Mouse (Mus musculus) adrenal gland, postnatal 36 days (tissue): ENCODE results near the gene Hspb1. TPM values are rescaled to one million over a fixed set of nuclear protein-coding genes. Genes with fewer than 3 reads are reported as not detected.

Experiments
- DNase-seq, 2 experiments: peaks; one replicate each; pipeline ENCODE4 v3.0.0; 2021; ENCODE audit warnings: mixed read lengths in 1 of 2
- long read RNA-seq, 2 experiments: library from polyadenylated mRNA; stranded (forward); transcript quantifications; one replicate each; pipeline ENCODE4 v2.0.0; 2021; ENCODE audit warnings: borderline sequencing depth in 2 of 2
- total RNA-seq, 2 experiments: library from RNA; stranded (reverse); gene quantifications; 2 replicates each; pipeline ENCODE4 v1.2.3; 2021

Hspb1 gene
- 100 to 1,000 TPM in 1 of 2 experiments, 10 to 100 TPM in 1; 85.2 to 330 TPM for total RNA-seq
- long read RNA-seq, experiment 1, transcript Hspb1-201 (3 exons, 903 nt) = major isoform, 147 of 159 reads
- long read RNA-seq, experiment 1, partial matches to known transcripts = 0 of 159 reads
- long read RNA-seq, experiment 1, other reads (novel, unspliced or antisense) = 12 of 159 reads
- long read RNA-seq, experiment 2, transcript Hspb1-201 (3 exons, 903 nt) = major isoform, 257 of 260 reads
- long read RNA-seq, experiment 2, partial matches to known transcripts = 0 of 260 reads
- long read RNA-seq, experiment 2, other reads (novel, unspliced or antisense) = 3 of 260 reads

DNA sequence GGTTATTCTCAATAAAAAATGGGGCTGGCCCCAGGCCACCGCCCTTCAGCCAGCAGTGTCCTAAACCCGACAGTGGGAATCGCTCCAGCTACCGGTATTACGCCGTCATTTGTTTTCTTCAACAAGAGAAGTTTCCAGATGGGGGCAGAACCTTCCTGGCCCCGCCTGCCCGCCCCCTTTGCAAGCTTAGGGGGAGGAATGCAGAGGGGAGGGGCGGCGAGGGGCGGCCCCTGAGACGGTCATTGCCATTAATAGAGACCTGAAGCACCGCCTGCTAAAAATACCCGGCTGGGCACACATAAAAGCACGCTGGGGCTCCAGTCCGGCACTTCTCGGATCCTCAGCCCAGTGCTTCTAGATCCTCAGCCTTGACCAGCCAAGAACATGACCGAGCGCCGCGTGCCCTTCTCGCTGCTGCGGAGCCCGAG lies at the start of gene Hspb1:
Gene Hspb1, plus strand, starts transcription at position 245 of the 428 bp plus-strand sequence.
- DNase-seq = peak; percentile 86 to 92

DNA sequence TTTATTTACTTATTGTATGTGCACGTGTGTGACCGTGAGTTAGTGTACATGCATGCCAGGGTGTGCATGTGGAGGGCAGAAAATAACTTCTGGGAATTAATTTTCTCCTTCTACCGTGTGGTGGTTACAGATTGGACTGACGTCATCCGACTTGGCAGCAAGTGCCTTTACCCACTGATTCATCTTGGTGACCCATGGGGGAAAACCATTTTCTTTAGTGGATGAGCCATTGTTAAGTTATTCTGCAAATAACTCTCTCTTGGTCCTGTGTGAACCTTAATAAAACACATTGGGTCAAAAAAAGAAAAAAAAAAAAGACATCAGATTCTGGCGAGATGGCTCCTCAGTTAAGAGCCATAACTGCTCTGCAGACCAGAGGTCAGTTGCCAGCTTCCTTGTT lies 46.1 kb upstream of the Hspb1 start:
- DNase-seq = no peak

DNA sequence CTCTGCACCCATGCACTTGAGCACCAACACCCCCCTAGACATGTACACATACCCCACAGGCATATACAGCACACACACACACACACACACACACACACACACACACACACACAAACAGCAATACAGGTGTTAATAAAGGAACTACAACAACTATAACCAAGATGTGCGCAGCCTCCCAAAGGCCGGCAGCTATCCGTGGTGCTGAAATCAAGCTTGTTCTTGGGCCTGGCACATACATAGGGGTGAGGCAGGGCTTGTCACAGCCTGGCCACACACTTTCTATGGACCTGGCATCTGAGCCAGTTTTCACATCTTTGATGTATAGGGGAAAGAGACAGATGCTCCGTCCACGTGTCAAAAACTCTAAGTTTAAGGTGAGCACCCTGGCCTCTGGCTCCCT lies 44.3 kb upstream of the Hspb1 start:
- DNase-seq = peak; percentile 67 to 78

DNA sequence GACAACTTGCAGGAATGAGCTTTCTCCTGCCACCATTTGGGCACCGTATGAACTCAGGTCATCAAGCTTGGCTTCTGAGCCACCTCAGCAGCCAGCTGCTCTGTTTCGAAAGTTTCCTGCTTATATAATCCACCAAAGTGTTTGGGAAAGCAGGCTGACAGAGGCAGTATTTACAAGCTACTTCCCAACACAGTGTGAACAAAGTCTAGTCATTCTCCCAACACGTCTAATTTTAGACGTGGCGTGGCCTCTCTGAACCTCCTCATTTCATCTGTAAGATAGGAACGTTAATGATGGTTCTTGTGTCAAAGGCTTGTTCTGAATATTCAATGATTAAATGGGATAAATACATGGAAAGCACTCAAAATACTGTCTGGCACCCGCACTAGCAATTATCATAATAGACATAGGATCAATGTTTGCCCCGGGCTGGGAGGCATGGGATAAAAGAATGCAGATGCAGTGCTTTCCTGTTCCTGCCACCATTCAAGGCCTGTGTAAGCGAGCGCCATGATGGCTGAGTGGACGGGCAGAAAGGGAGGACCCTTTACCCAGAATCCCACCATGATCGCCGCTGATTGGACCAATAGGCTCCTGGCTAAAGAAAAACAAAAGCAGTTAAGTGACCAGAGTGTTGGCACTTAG lies 41.9 kb upstream of the Hspb1 start:
- DNase-seq = no peak

DNA sequence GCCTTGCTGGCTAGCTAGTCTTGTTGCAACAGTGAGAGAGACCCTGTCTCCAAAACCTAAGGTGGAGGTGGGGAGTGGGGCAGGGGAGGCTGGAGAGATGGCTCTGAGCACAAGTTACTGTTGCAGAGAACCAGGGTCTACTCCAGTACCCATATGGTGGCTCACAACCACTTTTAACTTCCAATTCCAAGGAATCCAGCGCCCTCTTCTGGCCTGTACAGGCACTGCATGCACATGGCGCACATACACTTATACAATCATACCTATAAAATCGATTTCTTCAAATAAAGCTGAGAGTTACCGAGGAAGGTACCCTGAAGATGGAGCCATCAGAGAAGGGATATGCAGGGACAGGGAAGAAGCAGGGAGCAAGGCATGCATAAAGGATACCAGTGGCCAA lies 40.3 kb upstream of the Hspb1 start:
- no peak for DNase-seq

DNA sequence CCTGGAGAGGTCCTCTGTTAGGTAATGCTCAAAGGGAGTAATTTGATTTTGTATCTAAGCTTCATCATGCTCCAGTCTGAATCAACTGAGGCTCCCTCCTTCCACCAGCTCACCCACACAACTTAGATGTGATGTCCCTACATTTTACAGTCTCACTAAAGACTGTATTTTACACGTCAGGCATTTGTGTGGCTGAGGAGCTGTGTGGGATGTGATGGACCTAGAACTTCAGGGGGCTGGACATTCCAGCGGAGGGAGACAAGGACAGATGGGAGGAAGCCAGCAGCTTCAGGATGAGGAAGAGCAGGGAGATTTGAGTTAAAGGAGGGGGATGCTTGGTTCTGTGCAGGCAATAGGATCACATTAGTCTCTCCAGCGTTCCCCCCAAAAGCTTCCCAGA lies 39.8 kb upstream of the Hspb1 start:
- no peak for DNase-seq

DNA sequence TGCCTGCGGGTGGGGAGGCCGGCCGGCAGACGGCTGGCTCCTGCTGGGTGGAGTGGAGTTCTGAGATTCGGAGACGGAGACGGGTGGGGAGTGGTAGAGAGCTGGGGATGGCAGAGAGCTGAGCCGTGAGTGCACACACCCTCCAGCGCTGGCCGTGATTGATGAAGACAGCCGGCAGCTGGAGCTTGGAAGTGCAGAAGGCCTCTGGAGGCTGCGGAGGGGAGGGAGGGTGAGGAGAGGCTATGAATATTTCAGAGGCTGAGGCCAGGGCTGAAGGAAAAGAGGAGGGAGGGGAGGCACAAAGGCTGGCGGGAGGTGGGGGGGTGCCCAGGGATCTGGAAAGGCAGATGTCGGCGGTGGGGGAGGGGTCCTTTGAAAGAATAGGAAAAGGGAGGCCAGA lies 36.7 kb upstream of the Hspb1 start:
- no peak for DNase-seq

DNA sequence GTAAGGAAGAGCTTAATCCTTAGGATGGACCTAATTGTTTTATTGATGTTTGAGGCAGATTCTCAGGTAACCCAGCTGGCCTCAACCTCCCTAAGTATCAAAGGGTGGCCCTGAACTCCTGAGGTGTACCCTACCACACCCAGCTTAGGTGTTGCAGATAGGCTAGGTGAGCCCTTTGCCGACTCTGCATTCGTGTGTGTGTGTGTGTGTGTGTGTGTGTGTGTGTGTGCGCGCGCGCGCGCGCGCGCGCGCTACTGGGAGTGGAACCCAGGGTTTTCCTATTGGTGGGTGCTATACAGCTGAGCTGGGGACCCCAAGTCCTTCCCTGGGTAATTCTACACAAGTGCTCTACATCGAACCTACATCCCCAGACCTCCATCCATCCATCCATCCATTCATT lies 36.2 kb upstream of the Hspb1 start:
- DNase-seq = no peak

DNA sequence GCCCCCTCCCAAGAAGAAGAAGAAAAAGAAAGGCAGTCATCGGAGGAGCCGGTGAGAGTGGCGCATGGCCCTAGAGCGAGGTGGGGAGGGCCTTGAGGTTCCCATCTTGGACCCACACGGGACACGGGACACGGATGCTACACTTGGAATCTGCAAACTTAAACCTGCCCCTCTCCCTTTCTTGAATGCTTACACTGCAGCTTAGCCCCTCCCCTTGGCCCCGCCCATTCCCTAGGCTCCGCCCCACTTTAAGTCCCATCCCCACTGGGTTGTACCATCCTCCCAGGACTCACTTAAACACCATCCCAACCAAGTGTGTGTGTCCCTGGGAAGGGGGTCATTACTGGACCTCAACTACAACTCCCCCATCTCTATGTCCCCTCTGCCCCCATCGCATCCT lies 35.3 kb upstream of the Hspb1 start:
- no peak for DNase-seq

DNA sequence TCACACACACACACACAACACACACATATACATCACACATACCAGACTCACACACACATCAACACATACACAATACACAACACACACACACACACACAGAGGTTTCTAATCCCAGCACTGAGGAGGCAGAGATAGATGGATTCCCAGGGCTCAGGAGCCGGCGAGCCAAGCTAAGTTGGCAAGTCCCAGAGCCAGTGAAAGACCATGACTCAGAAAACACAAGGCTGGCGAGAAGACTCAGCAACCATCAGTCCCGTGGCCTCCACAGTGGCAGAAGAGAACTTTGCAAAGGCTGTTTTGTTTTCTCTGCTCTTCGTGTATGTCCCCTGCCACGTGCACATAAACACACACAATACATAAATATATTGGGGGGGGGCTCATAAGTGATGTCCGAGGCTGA lies 34.0 kb upstream of the Hspb1 start:
- DNase-seq = no peak

DNA sequence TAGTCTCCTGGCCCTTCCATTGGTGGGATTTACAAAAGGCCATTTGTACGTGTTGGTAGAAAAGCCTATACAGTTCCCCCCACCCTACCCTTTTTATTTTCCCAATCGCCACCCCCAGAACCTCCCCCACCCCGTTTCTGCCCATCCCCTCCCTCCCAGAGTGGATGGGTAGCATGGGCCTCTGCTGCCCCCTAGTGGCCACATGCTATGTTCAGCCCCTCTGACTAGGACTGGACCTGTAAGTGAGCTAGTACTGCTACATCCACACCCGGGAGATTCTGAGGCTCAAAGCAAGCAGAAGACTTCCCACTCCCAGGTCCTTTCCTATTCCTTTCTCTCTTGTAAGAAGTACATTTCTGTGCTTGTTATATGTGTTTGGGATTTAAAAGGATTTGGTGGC lies 32.6 kb upstream of the Hspb1 start:
- DNase-seq = peak; percentile 80 to 89

DNA sequence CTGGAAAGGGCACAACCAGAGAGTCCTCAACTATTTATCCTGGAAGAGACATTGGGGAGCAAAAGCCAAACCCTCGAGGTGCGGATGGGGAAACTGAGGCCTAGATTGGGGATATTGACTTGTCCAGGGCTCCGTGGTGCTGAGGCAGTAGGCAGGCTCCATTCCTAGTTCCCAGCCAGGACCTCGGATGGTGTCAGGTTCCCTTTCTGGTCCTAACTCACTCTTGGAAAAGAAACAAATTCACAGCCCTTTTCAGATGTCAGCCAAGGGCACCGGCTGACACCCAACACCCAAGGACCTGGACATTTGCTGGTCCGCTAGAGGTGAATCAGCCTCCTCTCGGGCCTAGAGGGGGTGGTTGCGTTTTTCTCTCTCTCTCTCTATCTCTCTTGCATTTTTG lies 21.1 kb upstream of the Hspb1 start:
- DNase-seq = no peak

DNA sequence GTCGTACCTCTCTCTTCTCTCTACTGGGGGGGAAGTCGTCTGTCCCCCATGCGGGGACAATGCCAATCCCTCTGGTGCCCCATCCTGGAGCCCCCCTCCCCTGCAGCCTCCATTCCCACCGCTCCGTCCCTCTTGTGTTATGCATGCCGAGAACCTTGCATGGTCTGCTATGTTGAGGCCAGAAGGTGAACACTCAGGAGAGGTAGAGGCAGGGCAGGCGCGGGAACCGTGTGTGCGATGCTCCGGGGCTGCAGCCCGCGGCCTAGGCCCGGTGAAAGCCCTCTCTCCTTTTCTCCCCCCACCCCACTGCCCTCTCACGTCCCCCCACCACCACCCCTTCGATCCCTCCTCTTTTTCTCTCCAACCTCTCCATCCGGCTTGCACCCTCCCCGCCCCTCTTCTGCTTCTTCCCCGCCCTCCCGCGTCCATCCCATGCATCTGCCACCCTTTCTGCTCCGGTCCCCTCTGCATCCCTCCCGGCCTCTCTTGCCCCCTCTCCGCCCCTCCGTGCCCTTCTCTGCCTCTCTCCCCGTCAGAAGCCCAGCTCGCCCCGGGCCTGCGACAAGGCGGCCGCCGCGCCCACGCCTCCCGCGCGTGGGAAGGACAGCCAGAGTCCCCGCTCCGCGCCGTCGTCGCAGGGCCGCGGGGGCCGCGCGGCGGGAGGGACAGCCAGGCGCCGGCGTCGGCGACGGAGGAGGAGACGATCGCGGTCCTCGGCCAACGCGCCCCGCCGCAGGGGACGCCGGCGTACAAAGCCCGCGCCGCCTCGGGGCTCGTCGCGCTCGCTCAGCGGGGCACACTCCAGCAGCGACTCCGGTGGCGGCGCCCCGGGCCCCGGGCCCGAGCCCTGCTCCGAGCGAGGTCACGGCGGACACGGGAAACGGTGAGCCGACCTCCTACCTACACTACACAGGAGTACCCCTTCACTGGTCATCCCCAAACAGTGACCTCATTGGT lies 19.8 kb upstream of the Hspb1 start:
- peak; percentile 43 to 54 for DNase-seq

DNA sequence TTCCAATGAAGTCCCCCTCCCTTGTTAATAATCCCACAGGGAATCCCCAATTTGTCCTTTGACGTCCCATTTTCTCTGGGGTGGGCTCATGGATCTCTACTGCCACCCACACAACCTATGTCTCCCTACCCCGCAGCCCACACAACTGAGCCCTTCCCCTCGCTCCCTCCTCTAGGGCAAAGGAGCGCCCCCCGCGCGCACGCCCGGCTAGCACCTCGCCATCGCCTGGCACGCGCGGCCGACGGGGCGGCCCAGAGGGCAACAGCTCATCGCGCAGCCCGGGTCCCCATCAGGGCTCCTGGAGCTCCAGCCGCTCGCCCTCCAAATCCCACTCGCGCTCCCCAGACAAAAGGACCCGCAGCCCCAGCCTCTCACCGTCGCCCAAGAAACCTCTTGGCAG lies 19.1 kb upstream of the Hspb1 start:
- DNase-seq = no peak

DNA sequence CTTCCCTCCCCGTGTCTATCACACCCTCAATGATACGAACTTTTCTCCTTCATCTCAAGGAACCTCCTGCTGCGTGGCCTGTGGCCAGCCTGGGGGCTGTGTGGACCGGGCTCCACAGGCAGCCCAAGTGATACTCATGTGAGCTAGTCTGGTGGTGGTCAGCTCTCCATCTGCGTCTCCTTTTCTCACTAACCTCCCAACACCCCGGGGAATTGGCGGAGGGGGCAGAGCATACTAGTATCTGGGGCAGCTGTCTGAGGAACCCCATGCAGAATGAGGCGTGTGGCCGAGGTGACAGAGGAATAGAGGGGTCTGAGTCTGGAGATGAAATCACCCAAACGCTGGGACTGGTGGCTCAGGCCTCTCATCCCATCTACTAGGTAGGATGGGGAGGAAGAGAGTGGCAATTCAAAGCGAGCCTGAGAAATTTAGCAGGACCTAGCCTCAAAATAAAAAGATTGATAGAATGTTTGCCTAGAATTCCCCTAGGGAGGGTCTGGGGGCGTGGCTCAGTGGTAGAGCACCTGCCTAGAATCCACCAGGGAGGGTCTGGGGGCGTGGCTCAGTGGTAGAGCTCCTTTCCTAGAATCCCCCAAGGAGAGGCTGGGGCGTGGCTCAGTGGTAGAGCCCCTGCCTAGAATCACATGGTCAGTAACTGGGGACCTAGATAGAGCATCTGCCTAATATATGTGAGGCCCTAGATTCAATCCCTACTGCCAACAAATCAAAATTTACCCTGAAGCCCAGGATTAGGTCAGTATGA lies 17.9 kb upstream of the Hspb1 start:
- DNase-seq = no peak

DNA sequence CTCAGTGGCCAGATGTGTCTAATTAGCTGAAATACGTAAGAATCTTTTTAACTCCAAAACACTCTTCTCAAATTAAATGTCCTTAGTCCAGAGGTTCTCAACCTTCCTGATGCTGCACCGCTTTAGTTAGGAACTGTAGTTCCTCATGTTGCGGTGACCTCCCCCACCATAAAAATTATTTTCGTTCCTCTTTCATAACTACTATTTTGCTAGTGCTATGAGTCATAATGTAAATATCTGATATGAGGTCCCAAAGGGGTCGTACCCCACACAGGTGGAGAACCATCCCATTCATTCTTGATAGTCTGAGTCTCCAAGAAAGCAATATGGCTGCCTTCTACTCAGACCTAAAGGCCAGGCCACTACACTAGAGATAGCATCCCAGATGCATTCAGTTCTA lies 17.2 kb upstream of the Hspb1 start:
- DNase-seq = no peak

DNA sequence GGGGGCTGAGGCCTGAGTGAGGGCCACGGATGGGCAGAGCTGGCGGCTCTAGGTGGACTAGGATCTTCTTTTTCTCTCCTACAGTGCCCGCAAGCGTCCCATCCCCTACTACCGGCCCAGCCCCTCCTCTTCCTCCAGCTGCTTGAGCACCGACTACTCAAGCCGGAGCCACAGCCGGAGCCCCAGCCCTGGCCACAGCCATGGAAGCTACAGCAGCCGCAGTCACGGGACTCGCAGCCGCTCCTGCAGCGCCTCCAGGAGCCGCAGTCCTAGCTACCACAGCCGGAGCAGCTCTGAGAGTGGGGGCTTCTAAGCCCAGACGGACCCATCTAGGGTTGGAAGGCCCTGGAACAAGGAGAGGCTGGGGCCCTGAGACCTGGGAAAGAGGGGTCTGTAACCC lies 14.7 kb upstream of the Hspb1 start:
- DNase-seq = no peak

DNA sequence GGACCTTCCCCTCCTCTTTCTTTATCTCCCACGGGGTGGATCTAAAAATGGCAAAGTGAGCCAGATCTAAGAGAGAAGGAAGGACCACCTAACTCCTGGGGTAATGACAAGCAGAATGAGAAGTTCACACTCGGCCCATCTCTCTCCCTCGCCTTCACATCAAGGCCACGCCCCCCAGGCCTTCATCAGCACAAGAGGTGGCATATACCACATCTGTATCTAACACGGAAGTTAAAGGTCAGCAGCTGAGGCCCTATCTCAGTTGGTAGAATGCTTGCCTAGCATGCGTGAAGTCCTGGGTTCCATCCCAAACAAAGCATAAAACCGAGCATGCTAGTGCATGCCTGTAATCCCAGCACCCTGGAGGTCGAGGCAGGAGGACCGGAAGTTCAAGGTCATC lies 14.0 kb upstream of the Hspb1 start:
- DNase-seq = no peak

DNA sequence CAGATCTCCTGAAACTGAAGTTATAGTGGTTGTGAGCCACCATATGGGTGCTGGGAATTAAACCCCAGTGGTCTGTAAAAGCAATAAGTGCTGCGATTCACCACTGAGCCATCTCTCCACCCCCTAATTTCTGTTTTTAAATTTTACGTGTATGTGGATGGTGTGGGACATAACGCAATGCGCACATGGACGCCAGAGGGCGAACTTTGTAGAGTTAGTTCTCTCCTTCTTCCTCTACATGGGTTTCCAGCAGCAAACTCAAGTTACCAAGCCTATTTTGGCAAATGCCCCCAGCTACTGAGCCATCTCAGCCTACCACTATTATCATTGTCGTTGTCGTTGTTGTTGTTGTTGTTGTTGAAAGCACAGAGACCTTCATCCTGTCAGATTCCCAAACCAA lies 10.5 kb upstream of the Hspb1 start:
- DNase-seq = peak; percentile 68 to 80

DNA sequence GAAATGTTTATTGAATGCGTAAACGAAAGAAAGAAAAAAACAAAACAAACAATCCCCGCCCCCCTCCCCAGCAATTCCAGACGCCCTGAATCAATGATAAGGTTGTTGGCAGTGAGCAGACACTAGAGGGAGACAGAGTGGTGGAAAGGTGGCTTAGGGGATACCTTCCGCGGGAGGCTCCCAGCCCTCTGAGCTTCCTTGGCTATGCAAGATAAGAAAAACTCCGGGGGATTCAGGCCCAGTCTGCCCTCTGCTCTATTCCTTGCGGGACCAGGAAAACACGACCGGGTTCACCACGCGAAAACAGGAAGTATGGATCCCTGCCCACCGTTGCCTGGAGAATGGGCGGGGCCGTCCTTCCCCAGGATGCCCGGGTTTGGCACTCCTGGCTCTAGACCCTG lies 9.9 kb upstream of the Hspb1 start:
- peak; percentile 57 to 75 for DNase-seq

DNA sequence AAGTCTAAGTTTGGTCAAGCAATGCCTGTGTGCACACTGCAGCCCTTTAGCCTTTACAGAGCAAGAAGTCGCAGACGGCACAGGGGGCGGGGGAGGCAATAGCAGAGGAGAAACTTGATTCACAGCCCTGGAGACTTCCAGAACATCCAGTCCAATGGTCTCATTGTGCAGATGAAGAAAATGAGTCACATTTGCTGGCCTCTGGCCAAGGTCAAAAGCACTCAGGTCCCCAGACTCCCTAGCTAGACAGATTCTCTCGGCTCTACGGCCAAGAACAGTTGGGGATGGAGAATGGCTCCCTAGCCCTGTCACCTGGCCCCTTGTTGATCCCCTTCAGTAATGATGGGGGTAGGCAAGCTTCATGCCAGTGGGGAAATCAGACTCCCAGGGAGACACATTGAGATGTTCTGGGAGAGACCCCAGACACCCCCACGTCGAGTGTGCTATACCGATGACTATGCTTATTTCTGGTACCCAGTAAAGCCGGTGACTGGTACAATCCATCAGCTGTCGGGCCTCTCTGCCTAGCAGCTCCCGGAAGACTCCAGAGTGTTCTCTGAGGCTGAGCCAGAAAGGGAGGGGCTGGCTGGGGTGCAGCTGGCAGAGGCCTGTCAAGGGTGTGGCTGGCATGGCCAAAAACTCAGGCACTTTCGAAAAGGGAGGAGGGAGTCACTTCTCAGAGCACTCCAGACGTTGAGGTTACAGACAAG lies 8.1 kb upstream of the Hspb1 start:
- peak; percentile 91 to 94 for DNase-seq

DNA sequence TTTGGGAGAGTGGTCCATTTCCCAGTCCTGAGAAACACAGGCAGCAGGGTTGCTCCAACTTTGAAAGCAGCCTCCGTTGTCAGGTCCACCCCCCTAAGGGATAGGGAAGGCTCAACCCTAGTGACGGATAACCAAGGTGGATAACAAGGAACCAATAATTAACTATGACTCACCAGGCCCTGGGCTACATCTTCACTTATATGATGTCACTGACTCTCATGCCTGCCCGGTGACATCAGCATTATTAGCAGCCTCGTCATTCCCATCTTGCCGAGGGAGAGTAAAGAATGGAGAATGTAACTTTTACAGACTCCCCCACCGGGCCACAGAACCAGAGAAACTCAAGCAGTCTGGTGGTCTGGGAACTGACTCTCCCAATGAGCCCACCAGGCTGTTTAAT lies 3.1 kb upstream of the Hspb1 start:
- no peak for DNase-seq
